Mouse (Mus musculus): Measurements from ENCODE around the gene Lig4. TPM values are rescaled to one million over a fixed set of nuclear protein-coding genes. Genes with fewer than 3 reads are reported as not detected.

Gene Lig4
- total and polyA plus RNA-seq, 2 experiments: 0.97 to 1.9 TPM

GRCm38 (mm10) chr8:10006156-10006985, 28.9 kb upstream of the Lig4 start, which contains the start of gene Tnfsf13b:
Gene Tnfsf13b (plus strand): TSS chr8:10006467.
- no peaks in the 10 kb centered on the region; the same call in 1 of the 2 replicates for H3K4me1 ChIP-seq (ENCODE audit: control insufficient read depth, insufficient read depth, low read length)
- H3K79me2 ChIP-seq (ENCODE audit: control insufficient read depth, insufficient read depth, low read length): no peaks in the 10 kb centered on the region
- DNase-seq (ENCODE audit: extremely low read depth, low read depth, low spot score): peak; percentile 28
- H3K9ac ChIP-seq (ENCODE audit: low read depth, low read length): no peak within 1 kb of the TSS
- TF ChIP-seq CTCF (IDR thresholded peaks at IDR 0.05; ENCODE audit: low read depth, low read length) (no peak), POLR2A (IDR thresholded peaks at IDR 0.05; ENCODE audit: extremely low read depth, insufficient read depth, low read length) (no peak)
- no peaks in the 10 kb centered on the region for H3K36me3 ChIP-seq (ENCODE audit: control insufficient read depth, insufficient read depth, low read length)
- peak within 1 kb of the TSS; percentile 19 for H3K4me3 ChIP-seq (ENCODE audit: insufficient read depth, low read depth, low read length)
- H3K27ac ChIP-seq (replicated peaks; ENCODE audit: insufficient read depth, low read depth, low read length): no peak within 1 kb of the TSS
- 66% methylated on average over 16 of the region's 16 CpGs for WGBS
- no peaks in the 10 kb centered on the region for H3K27me3 ChIP-seq (ENCODE audit: control insufficient read depth, insufficient read depth, low read length)

- no peaks in the 10 kb centered on the region for H3K36me3 ChIP-seq (ENCODE audit: control insufficient read depth, insufficient read depth, low read length)
- WGBS: 79% methylated on average over 7 of the region's 7 CpGs
- H3K27me3 ChIP-seq (ENCODE audit: control insufficient read depth, insufficient read depth, low read length): no peaks in the 10 kb centered on the region
- H3K79me2 ChIP-seq (ENCODE audit: control insufficient read depth, insufficient read depth, low read length): no peaks in the 10 kb centered on the region
- no peak overlapping the region for H3K27ac ChIP-seq (replicated peaks; ENCODE audit: insufficient read depth, low read depth, low read length)
- no peaks in the 10 kb centered on the region; the same call in 1 of the 2 replicates for H3K4me1 ChIP-seq (ENCODE audit: control insufficient read depth, insufficient read depth, low read length)
- H3K4me3 ChIP-seq (ENCODE audit: insufficient read depth, low read depth, low read length): no peak overlapping the region
- no peak overlapping the region for H3K9ac ChIP-seq (ENCODE audit: low read depth, low read length)
- TF ChIP-seq POLR2A (IDR thresholded peaks at IDR 0.05; ENCODE audit: extremely low read depth, insufficient read depth, low read length): no peak
- no peak for TF ChIP-seq CTCF (IDR thresholded peaks at IDR 0.05; ENCODE audit: low read depth, low read length)
- no peak for DNase-seq (ENCODE audit: extremely low read depth, low read depth, low spot score)
These were observed 26.6 kb upstream of the Lig4 start for GRCm38 (mm10) chr8:10004115-10004514.

- Histone ChIP-seq H3K27ac (replicated peaks; ENCODE audit: insufficient read depth, low read depth, low read length) (no peak overlapping the region), H3K27me3 (ENCODE audit: control insufficient read depth, insufficient read depth, low read length) (no peaks in the 10 kb centered on the region), H3K9ac (ENCODE audit: low read depth, low read length) (no peak overlapping the region), H3K36me3 (ENCODE audit: control insufficient read depth, insufficient read depth, low read length) (peaks cover 10% of the 10 kb centered on the region), H3K4me3 (ENCODE audit: insufficient read depth, low read depth, low read length) (no peak overlapping the region), H3K79me2 (ENCODE audit: control insufficient read depth, insufficient read depth, low read length) (peaks cover 32% of the 10 kb centered on the region; the same call in 1 of the 2 replicates), H3K4me1 (ENCODE audit: control insufficient read depth, insufficient read depth, low read length) (peaks cover 10% of the 10 kb centered on the region)
- no peak for TF ChIP-seq CTCF (IDR thresholded peaks at IDR 0.05; ENCODE audit: low read depth, low read length)
- no peak for TF ChIP-seq POLR2A (IDR thresholded peaks at IDR 0.05; ENCODE audit: extremely low read depth, insufficient read depth, low read length)
- DNase-seq (ENCODE audit: extremely low read depth, low read depth, low spot score): no peak
These were observed 2.7 kb upstream of the Lig4 start for GRCm38 (mm10) chr8:9980188-9980587.

- no peak for TF ChIP-seq CTCF (IDR thresholded peaks at IDR 0.05; ENCODE audit: low read depth, low read length)
- Histone ChIP-seq H3K4me1 (ENCODE audit: control insufficient read depth, insufficient read depth, low read length) (peaks cover 10% of the 10 kb centered on the region), H3K36me3 (ENCODE audit: control insufficient read depth, insufficient read depth, low read length) (peaks cover 10% of the 10 kb centered on the region), H3K79me2 (ENCODE audit: control insufficient read depth, insufficient read depth, low read length) (peaks cover 32% of the 10 kb centered on the region; the same call in 1 of the 2 replicates), H3K4me3 (ENCODE audit: insufficient read depth, low read depth, low read length) (no peak overlapping the region), H3K9ac (ENCODE audit: low read depth, low read length) (no peak overlapping the region), H3K27me3 (ENCODE audit: control insufficient read depth, insufficient read depth, low read length) (no peaks in the 10 kb centered on the region), H3K27ac (replicated peaks; ENCODE audit: insufficient read depth, low read depth, low read length) (no peak overlapping the region)
- no peak for DNase-seq (ENCODE audit: extremely low read depth, low read depth, low spot score)
- WGBS: 79% methylated on average over 1 of the region's 1 CpGs
These were observed 2.3 kb upstream of the Lig4 start for GRCm38 (mm10) chr8:9979746-9980145.

- Histone ChIP-seq H3K79me2 (ENCODE audit: control insufficient read depth, insufficient read depth, low read length) (peaks cover 27% of the 10 kb centered on the region; the same call in 1 of the 2 replicates), H3K27me3 (ENCODE audit: control insufficient read depth, insufficient read depth, low read length) (no peaks in the 10 kb centered on the region), H3K4me1 (ENCODE audit: control insufficient read depth, insufficient read depth, low read length) (peaks cover 10% of the 10 kb centered on the region), H3K27ac (replicated peaks; ENCODE audit: insufficient read depth, low read depth, low read length) (no peak overlapping the region), H3K9ac (ENCODE audit: low read depth, low read length) (peak overlapping the region; percentile 89), H3K36me3 (ENCODE audit: control insufficient read depth, insufficient read depth, low read length) (peaks cover 10% of the 10 kb centered on the region), H3K4me3 (ENCODE audit: insufficient read depth, low read depth, low read length) (peak overlapping the region; percentile 86)
- WGBS: 21% methylated on average over 18 of the region's 18 CpGs
- TF ChIP-seq CTCF (IDR thresholded peaks at IDR 0.05; ENCODE audit: low read depth, low read length) (no peak), POLR2A (IDR thresholded peaks at IDR 0.05; ENCODE audit: extremely low read depth, insufficient read depth, low read length) (no peak)
- DNase-seq (ENCODE audit: extremely low read depth, low read depth, low spot score): peak; percentile 66
These were observed 1.2 kb upstream of the Lig4 start for GRCm38 (mm10) chr8:9978475-9979230.

All from liver, adult 2 months (tissue).